Mouse (Mus musculus): ENCODE measurements around the gene Eme1.

The Eme1 gene

GRCm38 (mm10) chr11:94597319-94597718 lies 56.4 kb downstream of the Eme1 start:
- DNase-seq (ENCODE audit: low spot score in 2 of 2): no peak

GRCm38 (mm10) chr11:94596311-94596852 lies 57.4 kb downstream of the Eme1 start:
- no peak for DNase-seq (ENCODE audit: low spot score in 2 of 2)

All from right cerebral cortex, postnatal 10 days (tissue).